Mouse (Mus musculus): ENCODE data around the gene Trmt5.

The Trmt5 gene

GRCm38 (mm10) chr12:73286287-73287092, at the start of gene Trmt5, which contains the start of gene Slc38a6:
Gene Trmt5 (minus strand): TSS chr12:73286710.
Gene Slc38a6 (plus strand): TSS chr12:73286779.
- DNase-seq (ENCODE audit: low spot score): peak; percentile 93

GRCm38 (mm10) chr12:73334051-73334551, 47.6 kb upstream of the Trmt5 start:
- DNase-seq (ENCODE audit: low spot score): no peak

DNA sequence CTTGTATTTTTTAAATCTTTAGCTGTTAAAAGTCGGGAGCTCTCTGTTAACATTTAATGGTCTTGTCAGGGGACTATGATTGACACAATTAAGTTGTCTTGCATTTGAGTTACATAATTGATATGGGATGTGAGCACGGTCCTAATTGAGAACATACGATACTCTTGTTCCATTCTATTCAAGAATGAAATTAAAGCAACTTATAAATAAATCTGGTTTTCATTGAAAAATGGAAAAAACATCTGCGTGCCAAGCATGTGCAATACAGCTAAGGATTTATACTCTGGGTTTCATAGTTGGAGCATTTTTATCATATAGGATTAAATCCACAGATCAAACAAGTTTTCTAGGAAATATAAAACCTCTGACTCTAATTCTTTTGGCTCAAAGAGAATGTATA, 46.2 kb upstream of the Trmt5 start:
- no peak for DNase-seq (ENCODE audit: low spot score)

DNA sequence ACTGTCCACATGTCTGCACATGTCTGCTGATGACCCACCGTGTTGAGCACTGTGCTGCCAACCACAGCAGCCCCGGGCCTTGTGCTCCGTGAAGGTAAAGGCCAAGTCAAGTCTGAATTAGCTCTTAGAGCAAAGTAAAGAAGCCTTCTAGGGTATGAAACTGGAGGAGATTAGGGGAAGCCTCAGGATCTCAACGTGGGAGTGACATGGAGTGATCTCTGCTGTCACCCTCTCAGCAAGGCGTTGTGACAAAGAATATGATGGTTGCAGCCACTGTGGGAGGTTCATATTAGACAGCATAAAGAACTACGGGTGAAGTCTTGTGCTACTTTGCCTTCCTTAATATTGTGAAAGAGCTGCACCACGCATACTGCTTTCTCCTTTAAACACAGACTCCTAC, 43.7 kb upstream of the Trmt5 start:
- DNase-seq (ENCODE audit: low spot score): no peak

DNA sequence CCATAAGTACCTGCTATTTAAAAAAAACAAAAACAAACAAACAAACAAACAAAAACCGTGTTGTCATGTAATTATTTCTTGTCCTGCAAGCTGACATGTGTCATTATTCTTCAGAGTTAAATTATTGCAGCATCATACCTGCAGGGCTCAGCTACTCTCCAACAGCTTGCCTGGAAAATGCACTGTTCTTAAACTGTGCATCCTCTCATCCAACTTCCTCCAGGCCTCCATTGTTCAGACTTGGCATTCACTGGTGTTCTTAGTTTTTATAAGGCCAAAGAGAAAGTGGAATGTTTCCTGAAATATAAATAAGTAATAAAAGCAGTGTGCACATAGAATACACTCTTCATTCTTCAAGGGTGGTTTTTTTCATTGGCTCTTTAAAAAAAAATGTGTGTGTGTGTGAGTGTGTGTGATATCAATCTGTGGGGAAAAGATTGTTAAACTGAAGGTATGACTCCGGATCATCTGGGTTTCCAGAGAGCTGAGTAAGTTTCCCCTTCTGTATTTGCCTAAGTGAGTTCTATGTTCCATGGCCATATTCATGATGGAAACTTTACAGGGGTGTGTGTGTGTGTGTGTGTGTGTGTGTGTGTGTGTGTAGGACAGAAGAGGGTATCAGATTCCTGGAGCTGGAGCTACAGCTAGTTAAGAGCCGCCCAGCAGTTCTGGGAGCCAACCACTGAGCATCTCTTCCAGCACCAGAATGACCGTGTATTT, 42.1 kb upstream of the Trmt5 start:
- no peak for DNase-seq (ENCODE audit: low spot score)

GRCm38 (mm10) chr12:73327381-73327780, 40.9 kb upstream of the Trmt5 start:
- no peak for DNase-seq (ENCODE audit: low spot score)

- no peak for DNase-seq (ENCODE audit: low spot score)
Observed at GRCm38 (mm10) chr12:73325617-73326016, 39.1 kb upstream of the Trmt5 start.

- DNase-seq (ENCODE audit: low spot score): no peak
Observed at GRCm38 (mm10) chr12:73325181-73325580, 38.7 kb upstream of the Trmt5 start.

DNA sequence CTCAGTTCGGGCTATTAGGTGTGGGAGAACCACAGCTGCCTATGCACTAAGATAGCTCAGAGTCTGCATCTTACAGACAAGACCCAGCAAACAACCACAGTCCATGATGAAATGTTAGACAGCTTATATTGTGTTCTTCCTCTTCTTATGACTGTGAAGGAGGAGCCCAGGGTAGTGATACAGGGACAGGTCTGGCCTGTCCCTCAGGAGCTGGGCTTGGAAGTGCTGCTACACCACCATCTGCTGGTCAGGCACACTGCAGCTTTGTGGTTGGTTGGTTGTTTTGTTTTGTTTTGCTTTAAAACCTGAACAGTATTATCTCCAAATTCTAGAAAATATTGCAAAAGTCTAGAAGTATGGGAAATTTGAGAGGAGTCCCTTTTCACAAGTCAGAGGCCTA, 38.2 kb upstream of the Trmt5 start:
- peak; percentile 21 for DNase-seq (ENCODE audit: low spot score)

GRCm38 (mm10) chr12:73324180-73324586, 37.7 kb upstream of the Trmt5 start:
- DNase-seq (ENCODE audit: low spot score): peak; percentile 14

DNA sequence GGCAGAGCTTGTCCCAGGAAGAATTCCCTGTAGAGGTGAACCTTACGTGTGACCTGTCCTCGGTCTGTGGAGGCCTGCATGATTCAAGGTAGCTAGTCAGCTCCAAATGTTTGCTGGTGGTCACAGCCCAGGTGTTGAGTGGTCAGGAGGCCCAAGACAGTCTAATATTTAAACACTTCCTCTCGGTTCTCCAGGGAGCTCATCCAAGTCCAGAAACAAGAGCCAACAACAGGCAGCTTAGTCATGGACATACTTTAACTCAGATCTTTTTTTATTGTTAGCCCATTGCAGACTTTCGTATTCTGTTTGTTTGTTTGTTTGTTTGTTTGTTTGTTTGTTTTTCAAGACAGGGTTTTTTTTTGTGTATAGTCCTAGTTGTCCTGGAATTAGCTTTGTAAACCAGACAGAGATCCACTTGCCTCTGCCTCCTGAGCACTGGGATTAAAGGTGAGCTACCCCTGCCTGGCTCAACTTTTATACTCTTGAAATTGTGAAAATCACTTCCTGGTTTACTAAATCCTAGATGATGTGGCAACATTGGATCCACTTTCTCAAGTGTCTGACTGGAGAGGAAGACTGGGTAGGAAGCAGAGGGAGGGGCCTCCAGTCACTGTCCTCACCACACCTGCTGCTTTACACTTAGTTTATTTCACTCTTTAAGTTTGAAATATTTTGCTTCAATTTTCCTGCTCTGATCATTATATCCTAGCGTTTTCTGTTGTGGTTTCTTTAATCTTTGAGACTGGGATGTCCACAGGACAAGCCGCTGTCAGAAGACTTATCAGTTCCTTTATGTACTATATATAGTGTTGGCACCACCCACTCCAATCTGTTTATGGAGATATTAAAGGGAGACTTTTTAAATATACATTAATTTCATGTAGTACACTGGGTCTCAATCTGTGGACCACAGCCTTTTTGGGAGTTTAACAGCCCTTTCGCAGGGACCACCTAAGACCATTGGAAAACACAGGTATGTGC, 31.5 kb upstream of the Trmt5 start:
- no peak for DNase-seq (ENCODE audit: low spot score)

GRCm38 (mm10) chr12:73308711-73309110, 22.2 kb upstream of the Trmt5 start:
- DNase-seq (ENCODE audit: low spot score): no peak

GRCm38 (mm10) chr12:73307750-73308149, 21.2 kb upstream of the Trmt5 start:
- no peak for DNase-seq (ENCODE audit: low spot score)

GRCm38 (mm10) chr12:73304636-73305035, 18.1 kb upstream of the Trmt5 start:
- no peak for DNase-seq (ENCODE audit: low spot score)

DNA sequence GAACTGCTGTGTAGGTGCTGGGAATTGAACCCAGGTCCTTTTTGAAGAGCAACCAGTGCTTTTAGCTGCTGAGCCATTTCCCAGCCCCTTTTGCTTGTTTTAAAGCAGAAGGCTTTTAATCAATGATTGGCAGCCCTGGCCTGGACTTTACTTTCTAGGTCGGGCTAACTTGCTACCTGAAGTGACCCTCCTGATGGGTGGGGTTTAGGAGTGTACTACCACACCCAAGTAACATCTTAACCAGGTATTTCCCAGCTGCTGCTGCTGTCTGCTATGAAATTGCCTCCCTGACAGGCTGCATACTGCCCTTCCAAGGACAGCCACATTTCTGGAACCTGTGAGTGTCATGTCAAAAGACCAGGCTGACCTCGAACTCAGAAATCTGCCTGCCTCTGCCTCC, 14.0 kb upstream of the Trmt5 start:
- no peak for DNase-seq (ENCODE audit: low spot score)

DNA sequence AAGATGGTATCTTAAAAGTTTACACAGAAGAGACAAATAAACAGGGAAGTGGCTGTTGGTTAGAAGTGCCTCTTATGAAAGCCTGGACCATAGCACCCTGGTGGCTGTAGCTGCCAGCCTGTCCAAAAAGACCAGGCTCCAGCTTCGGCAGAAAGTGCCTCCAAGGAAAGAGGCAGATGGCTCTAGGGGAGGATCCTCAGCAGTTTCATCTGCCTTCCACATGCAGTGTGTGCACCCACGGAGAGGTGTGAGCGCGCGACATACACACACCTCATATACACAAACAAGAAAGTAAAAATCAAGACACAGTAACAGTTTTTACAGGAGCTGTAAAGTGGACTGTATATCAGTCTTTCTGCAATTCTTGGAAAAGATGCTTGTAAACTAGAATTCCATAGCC, 12.1 kb upstream of the Trmt5 start:
- DNase-seq (ENCODE audit: low spot score): no peak

GRCm38 (mm10) chr12:73295505-73296140, 9.1 kb upstream of the Trmt5 start:
- no peak for DNase-seq (ENCODE audit: low spot score)

DNA sequence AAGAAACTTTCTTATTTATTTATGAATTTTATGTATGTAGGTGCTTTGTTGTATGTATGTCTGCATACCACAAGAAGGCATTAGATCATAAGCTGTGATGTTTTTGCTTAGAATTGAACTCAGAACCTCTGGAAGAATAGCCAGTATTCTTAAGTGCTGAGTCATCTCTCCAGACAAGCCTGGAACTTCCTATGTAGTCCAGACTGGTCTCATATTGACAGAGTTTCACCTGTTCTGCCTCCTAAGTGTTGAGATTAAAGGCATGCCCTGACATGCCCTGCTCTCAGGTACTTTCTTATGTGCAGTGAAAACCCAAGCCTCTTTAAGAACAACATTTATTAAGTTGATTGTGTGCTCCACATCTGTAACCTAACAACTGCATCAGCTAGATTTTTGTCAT, 8.4 kb upstream of the Trmt5 start:
- DNase-seq (ENCODE audit: low spot score): no peak

DNA sequence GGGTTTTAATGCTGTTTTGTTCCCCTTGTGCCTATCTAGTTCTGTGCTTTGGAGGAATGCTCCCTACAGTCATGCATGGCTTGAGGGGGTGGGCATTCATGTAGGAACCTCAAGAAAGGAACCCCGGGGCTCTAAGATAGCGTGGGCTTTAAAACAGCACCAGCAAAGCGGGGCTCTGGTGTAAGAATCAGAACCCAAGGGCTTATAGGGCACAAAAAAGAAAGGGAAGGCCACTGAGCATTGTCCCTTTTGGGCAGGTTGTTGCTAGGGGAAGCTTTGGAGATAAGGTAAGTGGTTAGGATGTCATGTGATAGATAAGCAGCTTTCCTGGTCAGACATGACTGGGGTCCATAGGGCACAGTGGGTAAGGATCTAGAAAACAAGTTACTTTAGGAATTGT, 2.1 kb upstream of the Trmt5 start:
- no peak for DNase-seq (ENCODE audit: low spot score)

- no peak for DNase-seq (ENCODE audit: low spot score)
Observed at GRCm38 (mm10) chr12:73287609-73288008, 1.1 kb upstream of the Trmt5 start.

- DNase-seq (ENCODE audit: low spot score): no peak
Observed at GRCm38 (mm10) chr12:73274921-73275320, 11.6 kb downstream of the Trmt5 start.

GRCm38 (mm10) chr12:73269933-73270332, 16.6 kb downstream of the Trmt5 start:
- no peak for DNase-seq (ENCODE audit: low spot score)
